Mouse (Mus musculus) liver, embryonic 16.5 days (tissue): ENCODE results near the gene Bcl11b. TPM values are rescaled to one million over a fixed set of nuclear protein-coding genes. Genes with fewer than 3 reads are reported as not detected.

ENCODE experiments used
- ATAC-seq: fragments of 200-750 bp; cut with Nextera tagmentation; 2 replicates; pipeline ENCODE4 v1.8.0; 2017; ENCODE audit warnings: low read depth, mild to moderate bottlenecking, moderate number of reproducible peaks, moderate library complexity
- H3K27ac ChIP-seq: fragments of 300-500 bp; sonication (generic); 2 replicates; pipeline ENCODE4 v1.5.1; 2014; ENCODE audit warnings: mild to moderate bottlenecking, low read length
- H3K27me3 ChIP-seq: fragments of 300-500 bp; sonication (generic); 2 replicates; pipeline ENCODE4 v1.6.1; 2014; ENCODE audit warnings: low read depth, low read length, mixed read lengths; ENCODE audit not compliant: control insufficient read depth, insufficient read depth
- H3K36me3 ChIP-seq: fragments of 300-500 bp; sonication (generic); 2 replicates; pipeline ENCODE4 v1.6.1; 2014; ENCODE audit warnings: mild to moderate bottlenecking; ENCODE audit not compliant: control insufficient read depth, insufficient read depth
- H3K4me1 ChIP-seq: fragments of 300-500 bp; sonication (generic); 2 replicates; pipeline ENCODE4 v1.6.1; 2014; ENCODE audit warnings: low read depth, low read length, mixed read lengths; ENCODE audit not compliant: control insufficient read depth
- H3K4me2 ChIP-seq: fragments of 300-500 bp; sonication (generic); 2 replicates; pipeline ENCODE4 v1.6.1; 2014; ENCODE audit warnings: low read depth, low read length, mixed read lengths
- H3K4me3 ChIP-seq: fragments of 300-500 bp; sonication (generic); 2 replicates; pipeline ENCODE4 v1.5.1; 2014; ENCODE audit warnings: low read depth, mild to moderate bottlenecking, low read length
- H3K9ac ChIP-seq: fragments of 300-500 bp; sonication (generic); 2 replicates; pipeline ENCODE4 v1.6.1; 2014; ENCODE audit warnings: low read depth, low read length
- H3K9me3 ChIP-seq: fragments of 300-500 bp; sonication (generic); replicated peaks from 2 replicates; pipeline ENCODE4 v1.6.1; 2016; ENCODE audit warnings: low read length; ENCODE audit not compliant: control insufficient read depth
- WGBS: fragments of 180-500 bp; shearing (Covaris S2); extraction: QIAGEN DNeasy Blood & Tissue Kit; methylation state at CpG from one replicate; pipeline ENCODE4 v1.1.7; 2014; ENCODE audit not compliant: insufficient replicate concordance; 5-methylcytosine and 5-hydroxymethylcytosine counted together
- polyA plus RNA-seq: library from polyadenylated mRNA; unstranded; fragments of >200 nt; fragmentation: Nextera tagmentation; extraction: Ambion mirVana; gene quantifications from 2 replicates; pipeline ENCODE4 v1.2.1, GENCODE M21; 2015

Gene Bcl11b
- polyA plus RNA-seq, 1 experiment from 2014 or later: 0.09 TPM

GRCm38 (mm10) chr12:107916008-107916407 lies 87.4 kb downstream of the Bcl11b start:
- Histone ChIP-seq H3K36me3 (no peaks in the 10 kb centered on the region), H3K4me3 (no peak overlapping the region), H3K27me3 (no peaks in the 10 kb centered on the region), H3K9ac (no peak overlapping the region), H3K27ac (no peak overlapping the region), H3K4me2 (no peak overlapping the region), H3K4me1 (no peaks in the 10 kb centered on the region), H3K9me3 (no peaks in the 10 kb centered on the region; the same call in none of the 2 replicates)
- 84% methylated on average over 21 of the region's 39 CpGs for whole genome bisulfite sequencing
- ATAC-seq: no peak

DNA sequence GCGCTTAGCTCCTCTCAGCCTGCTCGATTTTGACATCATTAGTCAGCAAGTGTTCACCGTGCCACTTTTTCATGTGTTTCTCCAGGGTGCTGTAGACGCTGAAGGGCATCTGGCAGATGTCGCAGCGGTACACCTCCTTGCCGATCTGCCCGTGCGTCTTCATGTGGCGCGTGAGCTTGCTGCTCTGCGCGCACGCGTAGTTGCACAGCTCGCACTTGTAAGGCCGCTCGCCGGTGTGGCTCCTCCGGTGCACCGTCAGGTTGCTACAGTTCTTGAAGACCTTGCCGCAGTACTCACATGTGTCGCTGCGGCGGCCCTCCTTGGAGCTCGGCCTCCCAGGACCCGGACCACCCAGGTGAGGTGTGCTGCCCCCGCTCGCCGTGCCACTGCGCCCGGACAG lies 88.0 kb downstream of the Bcl11b start:
- H3K27ac ChIP-seq: no peak overlapping the region
- H3K9me3 ChIP-seq: no peaks in the 10 kb centered on the region; the same call in none of the 2 replicates
- no peaks in the 10 kb centered on the region for H3K4me1 ChIP-seq
- no peak overlapping the region for H3K4me2 ChIP-seq
- 92% methylated on average over 32 of the region's 32 CpGs for WGBS
- no peak for ATAC-seq
- H3K4me3 ChIP-seq: no peak overlapping the region
- H3K9ac ChIP-seq: no peak overlapping the region
- no peaks in the 10 kb centered on the region for H3K27me3 ChIP-seq
- no peaks in the 10 kb centered on the region for H3K36me3 ChIP-seq

DNA sequence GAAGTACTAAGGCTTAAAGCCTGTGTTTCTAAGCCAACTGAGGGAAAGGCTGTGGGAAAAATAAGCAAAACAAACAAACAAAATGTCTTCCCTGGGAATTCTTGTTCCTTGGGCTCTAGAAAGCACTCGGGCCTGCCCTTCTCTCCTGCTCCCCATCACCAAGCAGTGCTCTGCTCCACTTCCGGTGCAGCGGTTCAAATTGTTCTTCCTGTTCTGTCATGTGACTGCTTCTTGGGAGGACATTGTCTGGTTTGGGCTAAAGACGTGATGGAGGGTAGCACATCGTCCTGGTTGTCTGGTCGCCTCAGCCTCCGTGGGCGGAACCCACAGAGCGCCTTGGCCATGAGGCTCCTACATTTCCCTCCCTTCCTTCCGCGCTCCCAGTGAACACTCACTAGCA lies 94.6 kb downstream of the Bcl11b start:
- Histone ChIP-seq H3K4me2 (no peak overlapping the region), H3K4me1 (no peaks in the 10 kb centered on the region), H3K4me3 (no peak overlapping the region), H3K27ac (no peak overlapping the region), H3K9me3 (peaks cover 4% of the 10 kb centered on the region), H3K36me3 (no peaks in the 10 kb centered on the region), H3K9ac (no peak overlapping the region), H3K27me3 (no peaks in the 10 kb centered on the region)
- ATAC-seq: no peak
- 68% methylated on average over 11 of the region's 11 CpGs for WGBS

DNA sequence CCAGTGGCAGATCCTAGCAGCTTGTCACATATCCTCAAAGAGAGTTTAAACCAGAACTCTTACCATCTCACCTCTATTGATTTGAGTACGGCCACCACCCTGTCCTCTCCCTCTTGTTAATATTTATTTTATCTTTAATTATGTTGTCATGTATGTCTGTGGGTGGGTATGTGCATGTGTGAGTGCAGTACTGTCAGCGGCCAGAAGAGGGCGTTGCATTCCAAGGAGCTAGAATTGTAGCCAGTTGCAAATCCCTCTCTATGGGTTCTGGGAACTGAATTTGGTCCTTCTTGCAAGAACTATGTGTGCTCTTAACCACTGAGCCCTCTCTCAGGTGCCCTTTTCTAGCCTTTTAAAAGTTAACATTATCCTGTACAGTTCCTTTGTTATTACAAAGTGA lies 98.1 kb downstream of the Bcl11b start:
- Histone ChIP-seq H3K4me3 (no peak overlapping the region), H3K4me2 (no peak overlapping the region), H3K4me1 (no peaks in the 10 kb centered on the region), H3K9me3 (peaks cover 4% of the 10 kb centered on the region), H3K27me3 (no peaks in the 10 kb centered on the region), H3K27ac (no peak overlapping the region), H3K36me3 (no peaks in the 10 kb centered on the region), H3K9ac (no peak overlapping the region)
- WGBS: 79% methylated on average over 3 of the region's 3 CpGs
- no peak for ATAC-seq

DNA sequence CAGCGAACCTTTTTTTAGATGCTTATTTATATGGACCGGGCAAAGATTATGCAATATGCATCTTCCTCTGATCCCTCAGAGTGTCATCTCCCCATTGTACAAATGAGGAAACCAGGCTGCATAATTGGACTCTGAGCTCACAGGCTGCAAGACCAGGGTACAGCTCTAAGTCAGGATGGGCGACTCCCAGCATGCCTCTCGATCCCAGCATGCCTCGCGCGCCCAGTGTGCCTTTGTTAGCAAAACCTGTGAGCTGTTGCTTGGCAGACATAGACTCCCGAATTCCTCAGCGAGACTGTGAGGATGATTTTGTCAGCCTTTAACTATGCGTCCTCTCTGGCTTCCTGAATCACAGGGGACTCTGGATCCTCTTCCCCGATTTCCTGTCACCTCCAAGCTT lies 98.9 kb downstream of the Bcl11b start:
- no peak overlapping the region for H3K9ac ChIP-seq
- no peak overlapping the region for H3K4me3 ChIP-seq
- ATAC-seq: no peak
- H3K27ac ChIP-seq: no peak overlapping the region
- H3K4me1 ChIP-seq: no peaks in the 10 kb centered on the region
- no peaks in the 10 kb centered on the region for H3K27me3 ChIP-seq
- no peaks in the 10 kb centered on the region for H3K36me3 ChIP-seq
- H3K9me3 ChIP-seq: peaks cover 4% of the 10 kb centered on the region
- no peak overlapping the region for H3K4me2 ChIP-seq
- WGBS: 70% methylated on average over 11 of the region's 11 CpGs

GRCm38 (mm10) chr12:107903949-107904348 lies 99.5 kb downstream of the Bcl11b start:
- no peak overlapping the region for H3K4me3 ChIP-seq
- H3K9me3 ChIP-seq: peaks cover 4% of the 10 kb centered on the region
- no peak for ATAC-seq
- H3K27me3 ChIP-seq: no peaks in the 10 kb centered on the region
- WGBS: 35% methylated on average over 9 of the region's 9 CpGs
- no peak overlapping the region for H3K27ac ChIP-seq
- no peak overlapping the region for H3K4me2 ChIP-seq
- no peaks in the 10 kb centered on the region for H3K36me3 ChIP-seq
- no peaks in the 10 kb centered on the region for H3K4me1 ChIP-seq
- no peak overlapping the region for H3K9ac ChIP-seq

- 62% methylated on average over 3 of the region's 3 CpGs for WGBS
- H3K9me3 ChIP-seq: no peaks in the 10 kb centered on the region
- H3K4me2 ChIP-seq: no peak overlapping the region
- no peaks in the 10 kb centered on the region for H3K4me1 ChIP-seq
- no peak overlapping the region for H3K4me3 ChIP-seq
- H3K27me3 ChIP-seq: no peaks in the 10 kb centered on the region
- H3K36me3 ChIP-seq: no peaks in the 10 kb centered on the region
- no peak overlapping the region for H3K27ac ChIP-seq
- H3K9ac ChIP-seq: no peak overlapping the region
- no peak for ATAC-seq
Measured at GRCm38 (mm10) chr12:107891449-107891848, 112.0 kb downstream of the Bcl11b start.

DNA sequence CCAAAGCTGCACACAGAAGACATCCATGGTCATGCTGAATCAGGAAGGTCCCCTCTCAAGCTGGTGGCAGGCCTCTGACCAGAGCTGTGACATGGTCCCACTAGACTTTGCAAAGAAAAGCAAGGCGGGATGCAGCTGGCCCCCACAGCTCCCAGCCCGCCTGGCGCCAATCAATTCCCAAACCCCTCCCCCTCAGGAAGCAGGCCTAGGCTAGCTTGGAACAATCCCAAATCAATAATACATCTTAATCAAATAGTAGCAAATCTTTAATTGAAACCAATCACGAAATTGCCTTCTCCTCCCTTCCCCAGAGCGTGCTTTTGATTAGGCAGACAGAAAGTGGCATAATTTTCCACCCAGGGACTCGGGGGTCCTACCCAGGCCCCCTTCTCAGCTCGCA lies 113.1 kb downstream of the Bcl11b start:
- Histone ChIP-seq H3K27me3 (no peaks in the 10 kb centered on the region), H3K4me2 (no peak overlapping the region), H3K9ac (no peak overlapping the region), H3K36me3 (no peaks in the 10 kb centered on the region), H3K4me3 (no peak overlapping the region), H3K27ac (no peak overlapping the region), H3K4me1 (no peaks in the 10 kb centered on the region), H3K9me3 (no peaks in the 10 kb centered on the region)
- no peak for ATAC-seq
- 50% methylated on average over 7 of the region's 7 CpGs for WGBS

DNA sequence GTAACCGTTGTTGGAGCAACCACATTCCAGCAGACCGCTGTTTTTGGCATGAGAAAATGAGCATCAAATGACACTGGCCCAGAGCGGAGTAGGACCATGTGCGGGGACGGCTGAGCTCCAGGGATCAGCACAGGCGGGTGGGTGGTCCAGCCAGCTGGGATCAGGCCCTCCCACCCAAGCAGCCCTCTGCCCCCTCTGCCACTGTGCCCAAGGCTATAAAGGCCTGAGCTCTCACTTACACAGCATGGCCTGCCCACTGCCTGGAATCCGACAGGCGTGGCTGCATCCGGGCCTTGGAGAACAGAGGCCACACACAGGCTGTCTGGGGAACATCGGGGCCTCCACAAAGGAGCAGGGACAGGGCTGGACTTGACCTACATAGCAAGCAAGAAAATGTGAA lies 113.6 kb downstream of the Bcl11b start:
- Histone ChIP-seq H3K36me3 (no peaks in the 10 kb centered on the region), H3K27ac (no peak overlapping the region), H3K4me3 (no peak overlapping the region), H3K9me3 (no peaks in the 10 kb centered on the region), H3K27me3 (no peaks in the 10 kb centered on the region), H3K9ac (no peak overlapping the region), H3K4me1 (no peaks in the 10 kb centered on the region), H3K4me2 (no peak overlapping the region)
- ATAC-seq: no peak
- WGBS: 76% methylated on average over 10 of the region's 10 CpGs

GRCm38 (mm10) chr12:107888646-107889045 lies 114.8 kb downstream of the Bcl11b start:
- Histone ChIP-seq H3K27ac (no peak overlapping the region), H3K4me2 (no peak overlapping the region), H3K36me3 (no peaks in the 10 kb centered on the region), H3K4me1 (no peaks in the 10 kb centered on the region), H3K9ac (no peak overlapping the region), H3K27me3 (no peaks in the 10 kb centered on the region), H3K9me3 (no peaks in the 10 kb centered on the region), H3K4me3 (no peak overlapping the region)
- ATAC-seq: no peak
- 51% methylated on average over 5 of the region's 5 CpGs for WGBS
